Mouse (Mus musculus) small intestine, adult 2 months (tissue): ENCODE measurements around the gene Uqcrq.

ENCODE experiments used
- CTCF ChIP-seq: fragments of 200-500 bp; IDR thresholded peaks from 2 replicates; pipeline ENCODE4 v1.5.1; 2012; ENCODE audit warnings: low read depth, mild to moderate bottlenecking, control low read depth, inconsistent platforms, low read length, moderate library complexity, mixed read lengths; ENCODE audit not compliant: insufficient replicate concordance, insufficient read length; ENCODE audit errors: extremely low read depth
- POLR2A ChIP-seq: fragments of 200-500 bp; IDR thresholded peaks from 2 replicates; pipeline ENCODE4 v1.6.1; 2012; ENCODE audit warnings: low read depth, mild to moderate bottlenecking, control low read depth, inconsistent platforms, low read length, moderate library complexity

DNA sequence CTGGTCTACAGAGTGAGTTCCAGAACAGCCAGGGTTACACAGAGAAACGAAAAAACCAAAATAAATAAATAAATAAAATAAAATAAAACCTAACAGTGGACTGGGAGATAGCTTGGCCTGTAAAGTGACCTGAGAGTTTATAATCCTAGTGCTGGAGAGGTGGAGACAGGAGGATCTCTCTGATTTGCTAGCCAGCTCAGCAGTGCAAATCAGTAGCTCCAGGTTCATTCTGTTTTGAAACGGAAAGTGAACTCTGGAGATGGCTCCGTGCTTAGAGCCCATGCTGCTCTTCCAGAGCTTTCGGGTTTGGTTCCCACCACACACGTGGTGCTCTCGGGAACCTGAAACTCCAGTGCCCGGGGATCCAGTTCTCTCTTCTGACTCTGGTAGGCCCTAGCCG, 17.4 kb upstream of the Uqcrq start:
- no peak for TF ChIP-seq POLR2A
- TF ChIP-seq CTCF, result no peak
